Mouse (Mus musculus) forebrain, embryonic 15.5 days (tissue): Measurements from ENCODE around the gene Fbxw9. TPM values are rescaled to one million over a fixed set of nuclear protein-coding genes. Genes with fewer than 3 reads are reported as not detected.
"Not testable (repeated sequence)": the region's sequence is repeated elsewhere in the genome, so short reads cannot be mapped to it uniquely, and the experiment has no call there.

Experiments used
- ATAC-seq: fragments of 200-750 bp; cut with Nextera tagmentation; replicated peaks from 2 replicates; pipeline ENCODE4 v1.8.0; 2017; ENCODE audit warnings: mild to moderate bottlenecking, moderate TSS enrichment, moderate library complexity
- H3K27ac ChIP-seq: fragments of 300-500 bp; sonication (generic); replicated peaks from 2 replicates; pipeline ENCODE4 v1.5.1; 2015; ENCODE audit warnings: mild to moderate bottlenecking, inconsistent platforms
- H3K27me3 ChIP-seq: fragments of 300-500 bp; sonication (generic); 2 replicates; pipeline ENCODE4 v1.6.1; 2015; ENCODE audit warnings: inconsistent platforms
- H3K36me3 ChIP-seq: fragments of 300-500 bp; sonication (generic); 2 replicates; pipeline ENCODE4 v1.6.1; 2015; ENCODE audit warnings: mild to moderate bottlenecking, inconsistent platforms
- H3K4me1 ChIP-seq: fragments of 300-500 bp; sonication (generic); 2 replicates; pipeline ENCODE4 v1.6.1; 2015; ENCODE audit warnings: inconsistent platforms
- H3K4me2 ChIP-seq: fragments of 300-500 bp; sonication (generic); replicated peaks from 2 replicates; pipeline ENCODE4 v1.6.1; 2015; ENCODE audit warnings: mild to moderate bottlenecking, inconsistent platforms
- H3K4me3 ChIP-seq: fragments of 300-500 bp; sonication (generic); 2 replicates; pipeline ENCODE4 v1.5.1; 2015; ENCODE audit warnings: mild to moderate bottlenecking, inconsistent platforms
- H3K9ac ChIP-seq: fragments of 300-500 bp; sonication (generic); replicated peaks from 2 replicates; pipeline ENCODE4 v1.6.1; 2015; ENCODE audit warnings: mild to moderate bottlenecking, inconsistent platforms
- H3K9me3 ChIP-seq: fragments of 300-500 bp; sonication (generic); 2 replicates; pipeline ENCODE4 v1.6.1; 2016; ENCODE audit warnings: inconsistent platforms
- WGBS: fragments of 180-500 bp; shearing (Covaris S2); methylation state at CpG from one replicate; pipeline ENCODE4 v1.1.7; 2015; ENCODE audit warnings: mixed read lengths; 5-methylcytosine and 5-hydroxymethylcytosine counted together
- polyA plus RNA-seq: library from polyadenylated mRNA; unstranded; fragments of >200 nt; fragmentation: Nextera tagmentation; extraction: Ambion mirVana; gene quantifications from 2 replicates; pipeline ENCODE4 v1.2.1, GENCODE M21; 2015

Gene Fbxw9
- polyA plus RNA-seq, 1 experiment from 2014 or later: 67.1 TPM

DNA sequence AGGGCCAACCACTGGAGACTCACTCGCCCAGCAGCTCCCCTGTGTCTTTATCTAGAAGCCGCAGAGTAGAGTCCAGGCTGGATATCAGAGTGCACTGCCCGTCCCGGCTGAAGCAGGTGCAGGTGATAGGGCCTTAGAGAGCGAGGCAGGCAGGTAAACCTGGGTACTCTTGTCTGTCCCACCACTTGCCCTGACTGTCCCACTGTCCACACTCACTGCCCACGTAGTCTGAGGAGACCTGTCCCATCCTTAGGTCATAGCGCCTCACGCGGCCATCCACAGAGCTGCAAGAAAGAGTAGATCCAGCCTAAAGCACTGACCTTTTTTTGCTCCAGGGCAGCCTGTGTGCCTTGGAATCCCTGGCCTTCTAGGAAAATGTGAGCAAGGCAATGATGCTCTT lies 16.1 kb downstream of the Fbxw9 start:
- Histone ChIP-seq H3K9me3 (no peaks in the 10 kb centered on the region), H3K9ac (no peak overlapping the region), H3K4me2 (no peak overlapping the region), H3K4me3 (no peak overlapping the region), H3K27me3 (no peaks in the 10 kb centered on the region), H3K27ac (no peak overlapping the region), H3K4me1 (peaks cover 25% of the 10 kb centered on the region), H3K36me3 (peaks cover 42% of the 10 kb centered on the region)
- WGBS: 74% methylated on average over 9 of the region's 9 CpGs
- ATAC-seq: no peak

DNA sequence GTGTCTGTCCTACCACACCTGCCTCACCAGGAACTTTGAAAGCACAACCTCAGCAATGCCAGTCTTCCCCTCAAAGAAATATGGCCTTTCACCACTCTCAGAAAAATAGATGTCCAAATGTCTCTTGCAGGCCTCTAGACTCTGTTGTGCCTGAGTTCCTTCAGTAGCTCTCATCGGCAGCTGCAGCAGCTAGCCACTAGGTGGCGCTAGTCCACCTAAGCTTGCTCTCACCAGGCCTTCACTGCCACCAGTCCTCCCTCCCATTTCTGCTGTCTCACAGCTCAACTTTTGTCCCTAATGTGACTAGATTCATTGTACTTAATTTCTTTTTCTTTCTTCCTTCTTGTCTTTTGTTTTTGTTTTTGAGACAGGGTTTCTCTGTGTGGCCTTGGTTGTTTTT lies 17.1 kb downstream of the Fbxw9 start:
- 0% methylated on average over 2 of the region's 2 CpGs for WGBS
- H3K36me3 ChIP-seq: peaks cover 42% of the 10 kb centered on the region
- no peaks in the 10 kb centered on the region for H3K27me3 ChIP-seq
- no peak overlapping the region for H3K9ac ChIP-seq
- H3K9me3 ChIP-seq: no peaks in the 10 kb centered on the region
- ATAC-seq: 0 out of 2 replicates have a peak, but pooled peaks have one; percentile 30
- H3K4me3 ChIP-seq: no peak overlapping the region
- H3K4me2 ChIP-seq: no peak overlapping the region
- H3K27ac ChIP-seq: peak overlapping the region; percentile 43; the same call in 1 of the 2 replicates
- H3K4me1 ChIP-seq: peaks cover 30% of the 10 kb centered on the region

DNA sequence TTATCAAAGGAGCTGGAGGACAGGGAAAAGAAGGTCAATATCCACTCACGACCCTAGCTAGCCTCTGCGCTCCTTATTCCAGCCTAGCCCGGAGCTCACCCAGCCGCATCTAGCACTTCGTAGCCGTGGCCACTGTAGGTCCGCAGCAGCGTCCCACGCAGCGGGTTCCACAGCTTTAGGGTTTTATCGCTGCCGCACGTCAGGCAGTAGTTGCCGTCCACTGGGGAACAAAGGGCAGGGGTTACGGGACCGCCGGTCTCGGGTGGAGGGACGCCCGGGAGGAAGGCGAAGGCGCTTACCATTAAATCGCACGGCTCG lies 20.3 kb downstream of the Fbxw9 start:
- under 1% methylated on average over 25 of the region's 25 CpGs for WGBS

DNA sequence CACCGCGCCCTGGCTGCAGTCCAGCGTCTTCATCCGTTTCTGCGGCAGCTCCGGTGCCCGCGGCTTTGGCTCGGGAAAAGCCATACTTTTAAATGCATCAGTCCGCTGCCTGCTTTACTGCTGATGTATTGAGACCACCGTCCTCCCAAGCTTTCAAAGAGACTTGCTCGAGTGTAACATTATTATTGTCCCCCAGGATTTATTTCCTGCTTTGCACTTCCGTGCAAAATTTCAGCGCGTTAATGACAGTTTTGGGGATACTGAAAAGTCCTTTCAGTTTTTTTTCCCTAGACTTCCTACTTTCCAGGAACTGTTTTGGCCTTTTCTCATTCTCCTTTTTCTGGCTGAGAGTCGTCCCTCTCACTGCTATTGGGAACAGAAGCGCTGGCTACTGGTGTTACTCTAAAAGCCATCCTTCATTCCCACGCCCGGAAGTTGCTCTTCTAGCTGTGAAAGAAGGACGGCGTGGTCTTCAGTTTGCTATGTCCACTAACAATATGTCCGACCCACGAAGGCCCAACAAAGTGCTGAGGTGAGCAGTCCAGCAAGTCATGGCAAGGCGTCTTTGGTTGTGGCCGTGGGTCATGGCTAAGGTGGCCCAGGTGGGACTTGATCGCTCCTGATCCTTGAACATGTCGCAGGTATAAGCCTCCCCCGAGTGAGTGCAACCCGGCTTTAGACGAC lies 20.8 kb downstream of the Fbxw9 start, which contains the start of gene Wdr83os:
TSS of gene Wdr83os (plus strand) at position 209 of the 684 bp plus-strand sequence.
- H3K27ac ChIP-seq: peak within 1 kb of the TSS; percentile 69
- H3K9me3 ChIP-seq: no peaks in the 10 kb centered on the region
- H3K36me3 ChIP-seq: peaks cover 20% of the 10 kb centered on the region
- H3K4me3 ChIP-seq: peak within 1 kb of the TSS; percentile 77
- peak; percentile 8; the same call in 1 of the 2 replicates for ATAC-seq
- peak within 1 kb of the TSS; percentile 86 for H3K9ac ChIP-seq
- no peaks in the 10 kb centered on the region for H3K27me3 ChIP-seq
- peak within 1 kb of the TSS; percentile 96 for H3K4me2 ChIP-seq
- peaks cover 37% of the 10 kb centered on the region for H3K4me1 ChIP-seq
- 1% methylated on average over 28 of the region's 30 CpGs for WGBS

More for the DNA sequence above, 20.3 kb downstream of the Fbxw9 start:
- H3K9me3 ChIP-seq: no peaks in the 10 kb centered on the region
- no peak for ATAC-seq
- H3K27me3 ChIP-seq: no peaks in the 10 kb centered on the region
- H3K27ac ChIP-seq: peak overlapping the region; percentile 69
- H3K36me3 ChIP-seq: peaks cover 24% of the 10 kb centered on the region
- H3K9ac ChIP-seq: peak overlapping the region; percentile 86
- peak overlapping the region; percentile 77 for H3K4me3 ChIP-seq
- H3K4me1 ChIP-seq: peaks cover 37% of the 10 kb centered on the region
- H3K4me2 ChIP-seq: peak overlapping the region; percentile 96

DNA sequence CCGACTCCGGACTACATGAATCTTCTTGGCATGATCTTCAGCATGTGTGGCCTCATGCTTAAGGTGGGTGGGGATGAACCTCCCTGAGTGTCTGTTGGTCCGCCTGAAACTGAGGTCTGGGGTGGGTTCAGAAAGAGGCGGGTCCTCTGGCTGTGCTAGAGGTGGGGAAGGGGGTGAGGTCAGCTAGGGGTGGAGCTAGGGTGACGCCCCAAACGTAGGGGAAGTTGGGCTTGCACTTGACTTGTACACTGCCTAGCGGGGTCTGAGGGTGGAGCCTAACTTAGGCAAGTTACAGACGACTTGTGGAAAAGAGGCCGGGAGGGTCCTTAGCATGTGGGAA lies 21.3 kb downstream of the Fbxw9 start, which contains the start of gene Wdr83:
TSS of gene Wdr83 (minus strand) at position 91 of the 340 bp plus-strand sequence.
- Histone ChIP-seq H3K36me3 (peaks cover 19% of the 10 kb centered on the region), H3K27ac (peak within 1 kb of the TSS; percentile 69), H3K4me2 (peak within 1 kb of the TSS; percentile 96), H3K9ac (peak within 1 kb of the TSS; percentile 86), H3K4me3 (peak within 1 kb of the TSS; percentile 77), H3K4me1 (peaks cover 37% of the 10 kb centered on the region), H3K9me3 (no peaks in the 10 kb centered on the region), H3K27me3 (no peaks in the 10 kb centered on the region)
- peak; percentile 30; the same call in 1 of the 2 replicates for ATAC-seq
- WGBS: 3% methylated on average over 9 of the region's 9 CpGs

DNA sequence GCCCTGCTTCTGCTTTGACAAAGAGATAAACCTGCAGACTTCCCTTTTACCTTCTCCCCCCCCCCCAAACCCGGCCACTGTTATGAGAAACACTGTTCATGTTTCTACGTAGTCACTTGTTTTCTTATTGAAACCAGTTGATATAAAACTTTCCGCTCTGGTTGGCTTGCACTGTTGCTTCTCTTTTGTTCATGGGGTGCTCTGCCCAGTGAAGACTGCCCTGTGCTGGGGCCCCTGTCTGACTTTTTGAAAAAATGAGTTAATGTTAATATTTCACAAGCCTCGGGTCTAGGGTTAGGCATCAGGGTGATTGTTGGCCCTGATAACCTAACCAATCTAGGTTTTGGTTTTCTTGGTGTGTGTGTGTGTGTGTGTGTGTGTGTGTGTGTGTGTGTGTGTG lies 22.3 kb downstream of the Fbxw9 start:
- H3K27me3 ChIP-seq, ATAC-seq: not testable (repeated sequence)
- H3K4me2 ChIP-seq: 0 out of 2 replicates have a peak overlapping the region, but pooled peaks have one; percentile 96

DNA sequence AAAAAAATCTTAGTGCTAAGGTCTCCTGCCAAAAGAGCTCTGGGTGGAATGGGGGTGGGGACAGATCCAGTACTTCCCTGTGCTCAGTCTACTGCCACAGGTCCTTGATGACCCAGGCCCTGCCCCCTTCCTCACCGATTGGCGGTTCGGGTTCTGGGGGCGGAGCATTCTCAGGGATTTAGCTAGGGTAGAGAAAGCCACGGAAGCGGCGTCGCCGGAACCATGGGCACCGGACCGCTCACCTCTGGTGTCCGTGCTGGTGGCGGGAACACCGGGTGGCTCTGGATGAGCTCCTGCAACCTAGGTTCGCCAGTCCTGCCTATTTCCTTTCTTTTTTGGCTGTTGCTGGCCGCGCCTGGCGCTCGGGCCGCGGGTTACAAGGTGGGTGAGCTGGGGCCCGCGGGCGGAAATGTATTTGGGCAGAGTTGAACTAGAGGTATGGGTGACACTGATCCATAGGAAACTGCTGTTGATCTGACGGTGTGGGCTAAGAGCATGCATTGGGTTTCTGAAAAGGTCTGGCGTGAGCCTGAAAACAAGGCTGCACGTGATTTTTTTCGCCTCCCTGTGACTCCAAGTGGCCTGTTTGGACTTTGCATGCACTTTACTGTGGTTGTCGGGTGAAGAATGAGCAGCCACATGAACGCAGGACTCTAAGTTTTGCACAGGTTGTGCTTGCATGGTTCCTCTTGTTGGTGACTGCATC lies 23.4 kb downstream of the Fbxw9 start, which contains the start of gene Man2b1:
TSS of gene Man2b1 (plus strand) at position 163 of the 706 bp plus-strand sequence.
- Histone ChIP-seq H3K4me1 (peaks cover 37% of the 10 kb centered on the region), H3K9ac (peak within 1 kb of the TSS; percentile 74), H3K9me3 (no peaks in the 10 kb centered on the region), H3K4me3 (peak within 1 kb of the TSS; percentile 67), H3K4me2 (peak within 1 kb of the TSS; percentile 89), H3K27me3 (no peaks in the 10 kb centered on the region), H3K36me3 (peaks cover 17% of the 10 kb centered on the region), H3K27ac (no peak within 1 kb of the TSS)
- ATAC-seq: peak; percentile 87
- under 1% methylated on average over 30 of the region's 30 CpGs for WGBS

More for the DNA sequence above, 22.3 kb downstream of the Fbxw9 start:
- not testable (repeated sequence) for H3K9me3 ChIP-seq, H3K4me3 ChIP-seq, H3K9ac ChIP-seq, H3K27ac ChIP-seq
- Histone ChIP-seq H3K36me3 (peaks cover 17% of the 10 kb centered on the region), H3K4me1 (peaks cover 37% of the 10 kb centered on the region)
- 97% methylated on average over 4 of the region's 4 CpGs for WGBS

DNA sequence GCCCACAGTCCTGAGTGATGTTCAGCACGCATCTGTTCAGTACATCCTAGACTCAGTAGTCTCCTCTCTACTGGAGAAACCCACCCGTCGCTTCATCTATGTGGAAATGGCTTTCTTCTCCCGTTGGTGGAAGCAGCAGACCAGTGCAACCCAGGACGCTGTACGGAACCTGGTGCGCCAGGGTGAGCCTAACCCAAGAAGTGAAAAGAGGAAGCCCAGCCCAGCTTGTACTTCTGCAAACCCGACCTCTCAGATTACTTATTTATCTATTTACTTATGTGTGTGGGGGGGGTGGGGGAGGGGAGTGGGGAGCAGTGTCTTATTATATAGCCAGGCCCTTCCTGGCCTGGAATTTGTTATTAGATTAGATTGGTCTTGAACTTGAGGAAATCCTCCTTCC lies 24.8 kb downstream of the Fbxw9 start:
- no peak overlapping the region for H3K27ac ChIP-seq
- no peak overlapping the region for H3K4me2 ChIP-seq
- H3K36me3 ChIP-seq: peaks cover 10% of the 10 kb centered on the region
- WGBS: 86% methylated on average over 8 of the region's 8 CpGs
- H3K4me1 ChIP-seq: peaks cover 33% of the 10 kb centered on the region
- H3K4me3 ChIP-seq: no peak overlapping the region
- no peak for ATAC-seq
- H3K27me3 ChIP-seq: no peaks in the 10 kb centered on the region
- no peaks in the 10 kb centered on the region for H3K9me3 ChIP-seq
- no peak overlapping the region for H3K9ac ChIP-seq

DNA sequence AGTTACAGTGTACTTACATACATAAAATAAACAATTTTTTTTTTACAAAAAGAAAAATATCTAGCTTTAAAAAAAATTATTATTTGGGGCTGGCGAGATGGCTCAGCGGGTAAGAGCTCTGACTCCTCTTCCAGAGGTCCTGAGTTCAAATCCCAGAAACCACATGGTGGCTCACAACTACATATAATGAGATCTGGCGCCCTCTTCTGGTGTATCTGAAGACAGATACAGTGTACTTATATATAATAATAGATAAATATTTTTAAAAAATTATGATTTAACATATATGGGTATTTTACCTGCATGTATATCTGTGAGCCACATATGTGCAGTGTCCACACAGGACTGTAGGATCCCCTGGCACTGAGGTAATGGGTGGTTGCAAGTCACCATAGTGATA lies 26.4 kb downstream of the Fbxw9 start:
- no peaks in the 10 kb centered on the region for H3K9me3 ChIP-seq

DNA sequence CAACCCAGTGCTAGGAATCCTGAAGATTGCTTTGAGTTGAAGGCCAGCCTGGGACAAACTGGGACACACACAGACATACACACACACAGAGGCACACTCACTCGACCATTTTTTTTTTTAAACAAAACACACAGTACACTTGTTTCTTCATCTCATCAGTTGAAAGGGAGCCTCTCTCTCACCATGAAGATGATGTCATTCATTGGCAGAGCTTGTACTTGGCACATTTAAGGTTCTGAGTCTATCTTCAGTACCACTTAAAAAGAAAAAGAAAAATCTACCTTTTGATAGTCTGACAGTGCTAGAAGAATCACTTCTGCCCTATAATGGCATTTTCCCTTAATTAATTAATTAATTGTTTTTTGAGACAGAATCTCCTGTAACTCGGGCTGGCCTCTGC lies 28.9 kb downstream of the Fbxw9 start:
- Histone ChIP-seq H3K9me3 (no peaks in the 10 kb centered on the region), H3K9ac (no peak overlapping the region), H3K27ac (no peak overlapping the region), H3K4me3 (no peak overlapping the region), H3K36me3 (peaks cover 10% of the 10 kb centered on the region), H3K4me2 (no peak overlapping the region), H3K4me1 (peaks cover 6% of the 10 kb centered on the region), H3K27me3 (no peaks in the 10 kb centered on the region)
- 72% methylated on average over 2 of the region's 2 CpGs for WGBS
- no peak for ATAC-seq

More for the DNA sequence above, 26.4 kb downstream of the Fbxw9 start:
- no peak for ATAC-seq
- no peak overlapping the region for H3K4me2 ChIP-seq
- H3K4me1 ChIP-seq: peaks cover 26% of the 10 kb centered on the region
- H3K27me3 ChIP-seq: no peaks in the 10 kb centered on the region
- H3K36me3 ChIP-seq: peaks cover 10% of the 10 kb centered on the region
- H3K4me3 ChIP-seq: no peak overlapping the region
- H3K9ac ChIP-seq: no peak overlapping the region
- no peak overlapping the region for H3K27ac ChIP-seq
- WGBS: 75% methylated on average over 3 of the region's 3 CpGs

DNA sequence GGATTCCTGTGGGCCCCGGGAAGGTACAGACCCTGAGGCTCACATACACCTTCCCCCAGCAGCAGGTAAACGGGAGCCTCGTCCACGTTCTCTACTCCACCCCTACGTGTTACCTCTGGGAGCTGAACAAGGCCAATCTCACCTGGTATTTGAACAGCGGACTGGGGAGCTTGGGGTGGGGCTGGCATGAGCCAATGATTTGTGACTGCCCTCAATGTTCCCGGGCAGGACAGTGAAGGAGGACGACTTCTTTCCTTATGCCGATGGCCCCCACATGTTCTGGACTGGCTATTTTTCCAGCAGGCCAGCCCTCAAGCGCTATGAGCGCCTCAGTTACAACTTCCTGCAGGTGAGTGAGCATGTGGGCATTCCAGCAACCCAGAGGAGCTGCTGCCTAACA lies 31.0 kb downstream of the Fbxw9 start:
- Histone ChIP-seq H3K4me1 (no peaks in the 10 kb centered on the region), H3K9ac (no peak overlapping the region), H3K27ac (no peak overlapping the region), H3K27me3 (no peaks in the 10 kb centered on the region), H3K36me3 (peaks cover 18% of the 10 kb centered on the region), H3K4me2 (no peak overlapping the region), H3K4me3 (no peak overlapping the region), H3K9me3 (no peaks in the 10 kb centered on the region)
- WGBS: 93% methylated on average over 11 of the region's 11 CpGs
- no peak for ATAC-seq

DNA sequence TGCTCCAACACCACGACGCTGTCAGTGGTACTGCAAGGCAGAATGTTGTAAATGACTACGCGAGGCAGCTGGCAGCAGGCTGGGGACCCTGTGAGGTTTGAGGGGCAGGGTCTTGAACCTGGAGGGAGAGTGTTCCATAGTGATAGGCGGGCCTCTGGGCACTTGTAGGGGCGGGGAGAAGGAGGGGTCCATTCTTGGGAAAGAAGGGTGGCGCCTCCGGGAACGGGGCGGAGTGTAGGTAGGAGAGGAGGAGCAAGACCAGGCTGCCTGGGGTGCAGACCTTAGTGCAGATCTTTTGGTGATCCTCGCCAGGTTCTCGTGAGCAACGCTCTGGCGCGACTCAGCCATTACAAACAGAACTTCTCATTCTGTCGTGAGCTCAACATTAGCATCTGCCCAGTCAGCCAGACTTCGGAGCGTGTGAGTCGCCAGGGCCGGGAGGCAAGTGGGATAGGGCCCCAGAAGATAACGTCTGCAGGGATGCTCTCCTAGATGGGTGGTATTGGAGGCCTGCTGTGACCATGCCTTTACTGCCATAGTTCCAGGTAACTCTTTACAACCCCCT lies 31.8 kb downstream of the Fbxw9 start:
- Histone ChIP-seq H3K4me1 (no peaks in the 10 kb centered on the region), H3K36me3 (peaks cover 19% of the 10 kb centered on the region), H3K4me3 (no peak overlapping the region), H3K4me2 (no peak overlapping the region), H3K9ac (no peak overlapping the region), H3K27ac (no peak overlapping the region), H3K27me3 (no peaks in the 10 kb centered on the region), H3K9me3 (no peaks in the 10 kb centered on the region)
- ATAC-seq: no peak; the same call in 1 of the 2 replicates
- WGBS: 34% methylated on average over 21 of the region's 21 CpGs
